In the genomic region with DNA sequence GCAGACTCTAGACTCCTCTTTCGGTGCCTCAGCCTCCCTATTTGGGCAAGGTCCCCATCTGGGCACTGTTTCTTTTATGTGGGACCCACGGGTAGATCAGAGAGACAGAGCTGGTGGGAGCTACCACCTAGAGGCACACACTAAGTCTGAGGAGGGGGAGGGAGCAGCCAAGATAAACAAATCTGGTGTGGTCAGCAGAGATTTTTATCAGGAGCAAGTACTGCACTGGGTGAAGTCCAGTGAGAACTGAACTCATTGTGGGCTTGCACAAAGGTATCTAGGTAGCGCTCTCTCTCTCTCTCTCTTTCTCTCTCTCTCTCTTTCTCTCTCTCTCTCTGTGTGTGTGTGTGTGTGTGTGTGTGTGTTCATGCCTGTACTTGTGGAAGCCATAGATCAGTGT, we compare ENCODE assay signal across 19 mouse cellular contexts.
"Had no signal": no experiment of that assay in that cellular context is flagged by ENCODE, and none has a peak within 500 bp of the region (broad histone marks: within the 10 kb centered on the region; RNA-seq: fewer than 3 reads in every experiment).

No protein-coding gene starts in this region.

- H3K9ac ChIP-seq: limb, embryonic 13.5 days; lung, embryonic 15.5 days had no signal

- H3K4me2 ChIP-seq: limb, embryonic 13.5 days; lung, embryonic 15.5 days; midbrain, embryonic 11.5 days had no signal

- H3K27ac ChIP-seq: kidney, postnatal 0 days; layer of hippocampus, adult 2 months; limb, embryonic 10.5 days; limb, embryonic 13.5 days; lung, embryonic 15.5 days; stomach, postnatal 0 days had no signal

- H3K36me3 ChIP-seq: limb, embryonic 10.5 days; limb, embryonic 13.5 days; lung, embryonic 15.5 days had no signal

- H3K4me3 ChIP-seq: layer of hippocampus, adult 2 months; limb, embryonic 10.5 days; limb, embryonic 13.5 days; lung, embryonic 15.5 days; megakaryocyte, embryonic 14.5 days had no signal

- DNase-seq: kidney, adult 2 months; kidney, postnatal 25 days; layer of hippocampus, adult 9-11 months; lung, adult 18-20 months; lung, postnatal 10 days; lung, postnatal 36 days; midbrain, embryonic 14.5 days; thymus, adult 2 months; thymus, postnatal 14 days; thymus, postnatal 4 days had no signal

- H3K4me1 ChIP-seq: limb, embryonic 10.5 days; limb, embryonic 13.5 days; lung, embryonic 15.5 days had no signal

- H3K9me3 ChIP-seq: limb, embryonic 10.5 days; limb, embryonic 13.5 days; lung, embryonic 15.5 days had no signal

- ATAC-seq: intestine, postnatal 0 days had no signal
